Mouse (Mus musculus): ENCODE data around the gene P2ry10.

DNA sequence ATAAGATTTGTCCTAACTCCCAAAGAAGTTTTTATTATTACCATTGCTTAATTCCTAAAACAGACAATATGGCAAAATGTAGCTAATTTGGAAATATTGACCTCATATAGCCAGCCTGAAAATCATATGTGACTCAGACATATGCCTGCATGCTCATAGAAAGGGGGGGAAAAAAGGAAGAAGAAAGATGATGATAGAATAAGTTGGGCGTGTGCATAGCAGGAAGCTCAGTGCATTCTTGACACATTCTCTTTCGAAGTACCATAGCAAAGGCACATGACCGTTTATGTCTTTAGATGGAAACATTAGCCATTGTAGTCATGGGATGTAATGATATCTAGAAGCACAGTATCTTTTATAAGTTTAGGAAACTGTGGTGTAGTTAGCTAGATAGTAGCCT is 60.4 kb downstream of the P2ry10 start, which contains the start of gene P2ry10b:
- no peak for TF ChIP-seq CTCF (IDR thresholded peaks at IDR 0.05; ENCODE audit: control insufficient read depth, insufficient read depth, insufficient replicate concordance, low read depth, low read length)
- TF ChIP-seq POLR2A (IDR thresholded peaks at IDR 0.05; ENCODE audit: control insufficient read depth, low read depth, low read length), result no peak

Measured in testis, adult 2 months (tissue).